Mouse (Mus musculus) C3H10T1/2 (cell line): ENCODE results near the gene Serpinh1. TPM values are rescaled to one million over a fixed set of nuclear protein-coding genes. Genes with fewer than 3 reads are reported as not detected.

Experiments
- polyA plus RNA-seq, 2 experiments: library from polyadenylated mRNA; unstranded; fragments of >200 nt; fragmentation: generic; extraction: Trizol; gene quantifications; one replicate each; pipeline ENCODE4 v1.2.1; 2012; ENCODE audit warnings: missing spikeins in 2 of 2

Serpinh1 gene
- polyA plus RNA-seq: 1,000 to 10,000 TPM in 1 of 2 experiments, 100 to 1,000 TPM in 1; 299 to 1,092 TPM

GRCm38 (mm10) chr7:99352526-99353400, at the start of gene Serpinh1:
Serpinh1 (minus strand) TSS chr7:99353239.

GRCm38 (mm10) chr7:99381214-99382087, 28.4 kb upstream of the Serpinh1 start, which contains the start of gene Gdpd5:
Gdpd5 (plus strand) TSS chr7:99381414.

Other genes starting within 250 kb of the Serpinh1 start
- 1 to 10 TPM; 2.8 to 9.3 TPM for gene Uvrag, start 212.1 kb downstream of the Serpinh1 start, polyA plus RNA-seq
- gene Dgat2, start 170.5 kb downstream of the Serpinh1 start, polyA plus RNA-seq: 1 to 10 TPM; 1.2 to 4.2 TPM
- under 1 TPM; 0.57 to 0.89 TPM for gene Mogat2, start 114.6 kb downstream of the Serpinh1 start, polyA plus RNA-seq
- gene Map6, start 85.8 kb downstream of the Serpinh1 start, polyA plus RNA-seq: 10 to 100 TPM; 37.9 to 42.3 TPM
- 10 to 100 TPM in 1 of 2 experiments, 1 to 10 TPM in 1; 8.4 to 14.2 TPM for gene Gdpd5, start 28.2 kb upstream of the Serpinh1 start, polyA plus RNA-seq
- not detected for gene Klhl35, start 112.8 kb upstream of the Serpinh1 start, polyA plus RNA-seq
- 1,000 to 10,000 TPM; 2,305 to 4,015 TPM for gene Rps3, start 130.5 kb upstream of the Serpinh1 start, polyA plus RNA-seq
- 10 to 100 TPM in 1 of 2 experiments, 1 to 10 TPM in 1; 3.4 to 11.8 TPM for gene Arrb1, start 182.2 kb upstream of the Serpinh1 start, polyA plus RNA-seq